Mouse (Mus musculus): ENCODE results near the gene Hdac9. TPM values are rescaled to one million over a fixed set of nuclear protein-coding genes. Genes with fewer than 3 reads are reported as not detected.

The Hdac9 gene
- 10 to 100 TPM; 55.4 to 55.6 TPM for total RNA-seq (2021)

- intact Hi-C loops (cut with DNase I): loop anchor here (10.0 kb wide), 1 partner anchor 268 kb away; no protein-coding TSS in a partner anchor
- DNase-seq (ENCODE audit: low spot score in 2 of 2): no peak
Measured at GRCm38 (mm10) chr12:34916995-34917394, at the start of gene Hdac9. Gene Hdac9 (minus strand): TSS chr12:34917095.

GRCm38 (mm10) chr12:34949066-34949706 is 32.3 kb upstream of the Hdac9 start:
- DNase-seq (ENCODE audit: low spot score in 2 of 2): no peak
- intact Hi-C loops (cut with DNase I): no loop called here

GRCm38 (mm10) chr12:34937918-34938317 is 21.0 kb upstream of the Hdac9 start:
- no peak for DNase-seq (ENCODE audit: low spot score in 2 of 2)
- intact Hi-C loops (cut with DNase I): no loop called here

- intact Hi-C loops (cut with DNase I): loop anchor here (5.0 to 10.0 kb wide), 2 partner anchors 99 to 1523 kb away; no protein-coding TSS in a partner anchor
- DNase-seq (ENCODE audit: low spot score in 2 of 2): no peak
Measured at GRCm38 (mm10) chr12:34908008-34908407, 8.9 kb downstream of the Hdac9 start.

- peak; percentile 41 to 64 for DNase-seq (ENCODE audit: low spot score in 2 of 2)
- intact Hi-C loops (cut with DNase I): loop anchor here (2.0 to 10.0 kb wide), 3 partner anchors 100 to 1523 kb away; no protein-coding TSS in a partner anchor
Measured at GRCm38 (mm10) chr12:34907506-34907850, 9.4 kb downstream of the Hdac9 start.

- peak; percentile 39 to 41 for DNase-seq (ENCODE audit: low spot score in 2 of 2)
- intact Hi-C loops (cut with DNase I): loop anchor here (2.0 to 10.0 kb wide), 3 partner anchors 100 to 1522 kb away; no protein-coding TSS in a partner anchor
Measured at GRCm38 (mm10) chr12:34906704-34907505, 10.0 kb downstream of the Hdac9 start.

- peak in 1 of 2 experiments; percentile 52 for DNase-seq (ENCODE audit: low spot score in 2 of 2)
- intact Hi-C loops (cut with DNase I): loop anchor here (2.0 to 10.0 kb wide), 3 partner anchors 101 to 1522 kb away; no protein-coding TSS in a partner anchor
Measured at GRCm38 (mm10) chr12:34906376-34906703, 10.6 kb downstream of the Hdac9 start.

GRCm38 (mm10) chr12:34900241-34900640 is 16.7 kb downstream of the Hdac9 start:
- intact Hi-C loops (cut with DNase I): loop anchor here (10.0 kb wide), 1 partner anchor 1515 kb away; no protein-coding TSS in a partner anchor
- DNase-seq (ENCODE audit: low spot score in 2 of 2): no peak

- intact Hi-C loops (cut with DNase I): no loop called here
- no peak for DNase-seq (ENCODE audit: low spot score in 2 of 2)
Measured at GRCm38 (mm10) chr12:34894867-34895266, 22.0 kb downstream of the Hdac9 start.

GRCm38 (mm10) chr12:34888694-34889093 is 28.2 kb downstream of the Hdac9 start:
- no peak for DNase-seq (ENCODE audit: low spot score in 2 of 2)
- intact Hi-C loops (cut with DNase I): no loop called here

- intact Hi-C loops (cut with DNase I): no loop called here
- DNase-seq (ENCODE audit: low spot score in 2 of 2): no peak
Measured at GRCm38 (mm10) chr12:34874926-34875325, 42.0 kb downstream of the Hdac9 start.

- intact Hi-C loops (cut with DNase I): no loop called here
- peak in 1 of 2 experiments; percentile 44 for DNase-seq (ENCODE audit: low spot score in 2 of 2)
Measured at GRCm38 (mm10) chr12:34871028-34871427, 45.9 kb downstream of the Hdac9 start.

- no peak for DNase-seq (ENCODE audit: low spot score in 2 of 2)
- intact Hi-C loops (cut with DNase I): no loop called here
Measured at GRCm38 (mm10) chr12:34841196-34841595, 75.7 kb downstream of the Hdac9 start.

GRCm38 (mm10) chr12:34837318-34837717 is 79.6 kb downstream of the Hdac9 start:
- intact Hi-C loops (cut with DNase I): no loop called here
- DNase-seq (ENCODE audit: low spot score in 2 of 2): no peak

- DNase-seq (ENCODE audit: low spot score in 2 of 2): no peak
- intact Hi-C loops (cut with DNase I): no loop called here
Measured at GRCm38 (mm10) chr12:34836864-34837263, 80.0 kb downstream of the Hdac9 start.

GRCm38 (mm10) chr12:34836085-34836484 is 80.8 kb downstream of the Hdac9 start:
- no peak for DNase-seq (ENCODE audit: low spot score in 2 of 2)
- intact Hi-C loops (cut with DNase I): no loop called here

GRCm38 (mm10) chr12:34835493-34835892 is 81.4 kb downstream of the Hdac9 start:
- intact Hi-C loops (cut with DNase I): no loop called here
- DNase-seq (ENCODE audit: low spot score in 2 of 2): no peak

- intact Hi-C loops (cut with DNase I): no loop called here
- DNase-seq (ENCODE audit: low spot score in 2 of 2): no peak
Measured at GRCm38 (mm10) chr12:34828684-34829083, 88.2 kb downstream of the Hdac9 start.

- no peak for DNase-seq (ENCODE audit: low spot score in 2 of 2)
- intact Hi-C loops (cut with DNase I): no loop called here
Measured at GRCm38 (mm10) chr12:34826931-34827330, 90.0 kb downstream of the Hdac9 start.

GRCm38 (mm10) chr12:34820229-34820628 is 96.7 kb downstream of the Hdac9 start:
- no peak for DNase-seq (ENCODE audit: low spot score in 2 of 2)
- intact Hi-C loops (cut with DNase I): no loop called here
